Mouse (Mus musculus): ENCODE measurements at regions not wholly inside any gene's neighbourhood (a gene's known extent, or its start where the extent isn't known, plus 50 kb on each side); places are given as distances from the start of the nearest gene placed in this dataset.

- TF ChIP-seq EP300 (optimal IDR thresholded peaks at IDR 0.05), result no peak
- TF ChIP-seq CTCF (IDR thresholded peaks at IDR 0.05; ENCODE audit: low read depth), result no peak
Observed at GRCm38 (mm10) chr2:78794734-78795133, 73.2 kb upstream of the Ube2e3 start.
